Mouse (Mus musculus): ENCODE measurements around the gene Mrps22. TPM values are rescaled to one million over a fixed set of nuclear protein-coding genes. Genes with fewer than 3 reads are reported as not detected.

Gene Mrps22
- 74.8 and 80.2 TPM in 2 replicates for polyA plus RNA-seq (2016; fragmentation: Nextera tagmentation; extraction: Ambion mirVana)

- peak within 1 kb of the TSS; percentile 89 for H3K4me3 ChIP-seq
- H3K9me3 ChIP-seq (replicated peaks), result no peaks in the 10 kb centered on the region
- WGBS, result under 1% methylated on average over 44 of the region's 44 CpGs
- H3K27ac ChIP-seq (replicated peaks), result peak within 1 kb of the TSS; percentile 85
- H3K27me3 ChIP-seq (ENCODE audit: low read depth, poor library complexity, severe bottlenecking), result no peaks in the 10 kb centered on the region
- H3K4me1 ChIP-seq, result peaks cover 14% of the 10 kb centered on the region
- DNase-seq (ENCODE audit: low spot score), result peak; percentile 84
- H3K36me3 ChIP-seq, result peaks cover 25% of the 10 kb centered on the region
Observed at GRCm38 (mm10) chr9:98601156-98601836, at the start of gene Mrps22. Gene Mrps22 (minus strand): TSS chr9:98601660.

- H3K4me1 ChIP-seq, result peaks cover 8% of the 10 kb centered on the region
- no peaks in the 10 kb centered on the region for H3K36me3 ChIP-seq
- 77% methylated on average over 8 of the region's 8 CpGs for WGBS
- no peaks in the 10 kb centered on the region for H3K9me3 ChIP-seq (replicated peaks)
- H3K27ac ChIP-seq (replicated peaks), result no peak overlapping the region
- no peak for DNase-seq (ENCODE audit: low spot score)
- no peak overlapping the region for H3K4me3 ChIP-seq
- 0 out of 2 replicates have a peak, but pooled peaks cover 7% of the 10 kb centered on the region for H3K27me3 ChIP-seq (ENCODE audit: low read depth, poor library complexity, severe bottlenecking)
Observed at GRCm38 (mm10) chr9:98650547-98650946, 49.1 kb upstream of the Mrps22 start.

- H3K4me1 ChIP-seq, result peaks cover under 1% of the 10 kb centered on the region; the same call in 1 of the 2 replicates
- H3K36me3 ChIP-seq, result no peaks in the 10 kb centered on the region
- no peak for DNase-seq (ENCODE audit: low spot score)
- H3K4me3 ChIP-seq, result no peak overlapping the region
- 81% methylated on average over 12 of the region's 12 CpGs for WGBS
- H3K27ac ChIP-seq (replicated peaks), result no peak overlapping the region
- peaks cover 27% of the 10 kb centered on the region; the same call in 1 of the 2 replicates for H3K27me3 ChIP-seq (ENCODE audit: low read depth, poor library complexity, severe bottlenecking)
- H3K9me3 ChIP-seq (replicated peaks), result no peaks in the 10 kb centered on the region
Observed at GRCm38 (mm10) chr9:98647418-98647817, 46.0 kb upstream of the Mrps22 start.

GRCm38 (mm10) chr9:98645750-98646149, 44.3 kb upstream of the Mrps22 start:
- 27% methylated on average over 4 of the region's 4 CpGs for WGBS
- H3K36me3 ChIP-seq, result no peaks in the 10 kb centered on the region
- peak; percentile 71 for DNase-seq (ENCODE audit: low spot score)

GRCm38 (mm10) chr9:98642126-98642525, 40.7 kb upstream of the Mrps22 start:
- Histone ChIP-seq H3K4me3 (no peak overlapping the region), H3K4me1 (no peaks in the 10 kb centered on the region), H3K9me3 (replicated peaks) (no peaks in the 10 kb centered on the region), H3K27me3 (ENCODE audit: low read depth, poor library complexity, severe bottlenecking) (peaks cover 25% of the 10 kb centered on the region; the same call in 1 of the 2 replicates), H3K36me3 (no peaks in the 10 kb centered on the region), H3K27ac (replicated peaks) (no peak overlapping the region)
- WGBS, result 84% methylated on average over 6 of the region's 6 CpGs
- no peak for DNase-seq (ENCODE audit: low spot score)

More at GRCm38 (mm10) chr9:98645750-98646149, 44.3 kb upstream of the Mrps22 start:
- H3K27me3 ChIP-seq (ENCODE audit: low read depth, poor library complexity, severe bottlenecking), result peaks cover 27% of the 10 kb centered on the region; the same call in 1 of the 2 replicates
- no peaks in the 10 kb centered on the region for H3K4me1 ChIP-seq
- H3K9me3 ChIP-seq (replicated peaks), result no peaks in the 10 kb centered on the region
- H3K27ac ChIP-seq (replicated peaks), result no peak overlapping the region
- H3K4me3 ChIP-seq, result no peak overlapping the region

- H3K4me1 ChIP-seq, result peaks cover 23% of the 10 kb centered on the region
- no peaks in the 10 kb centered on the region for H3K9me3 ChIP-seq (replicated peaks)
- 78% methylated on average over 13 of the region's 13 CpGs for WGBS
- DNase-seq (ENCODE audit: low spot score), result no peak
- no peak overlapping the region for H3K4me3 ChIP-seq
- H3K27me3 ChIP-seq (ENCODE audit: low read depth, poor library complexity, severe bottlenecking), result no peaks in the 10 kb centered on the region
- H3K36me3 ChIP-seq, result no peaks in the 10 kb centered on the region
- H3K27ac ChIP-seq (replicated peaks), result no peak overlapping the region; the same call in 1 of the 2 replicates
Observed at GRCm38 (mm10) chr9:98633287-98634162, 32.1 kb upstream of the Mrps22 start.

- Histone ChIP-seq H3K27ac (replicated peaks) (no peak overlapping the region), H3K4me1 (peaks cover 10% of the 10 kb centered on the region), H3K9me3 (replicated peaks) (no peaks in the 10 kb centered on the region), H3K4me3 (no peak overlapping the region), H3K27me3 (ENCODE audit: low read depth, poor library complexity, severe bottlenecking) (no peaks in the 10 kb centered on the region), H3K36me3 (no peaks in the 10 kb centered on the region)
- DNase-seq (ENCODE audit: low spot score), result no peak
- WGBS, result 49% methylated on average over 3 of the region's 3 CpGs
Observed at GRCm38 (mm10) chr9:98628480-98628879, 27.0 kb upstream of the Mrps22 start.

GRCm38 (mm10) chr9:98604896-98605295, 3.4 kb upstream of the Mrps22 start:
- no peak for DNase-seq (ENCODE audit: low spot score)
- H3K27ac ChIP-seq (replicated peaks), result no peak overlapping the region
- WGBS, result 71% methylated on average over 4 of the region's 4 CpGs
- H3K4me3 ChIP-seq, result no peak overlapping the region
- no peaks in the 10 kb centered on the region for H3K36me3 ChIP-seq
- no peaks in the 10 kb centered on the region for H3K9me3 ChIP-seq (replicated peaks)
- peaks cover 13% of the 10 kb centered on the region for H3K4me1 ChIP-seq
- H3K27me3 ChIP-seq (ENCODE audit: low read depth, poor library complexity, severe bottlenecking), result no peaks in the 10 kb centered on the region

GRCm38 (mm10) chr9:98601837-98602359, 438 bp upstream of the Mrps22 start:
- 53% methylated on average over 11 of the region's 11 CpGs for WGBS
- Histone ChIP-seq H3K27ac (replicated peaks) (peak overlapping the region; percentile 85), H3K36me3 (peaks cover 19% of the 10 kb centered on the region), H3K27me3 (ENCODE audit: low read depth, poor library complexity, severe bottlenecking) (no peaks in the 10 kb centered on the region), H3K9me3 (replicated peaks) (no peaks in the 10 kb centered on the region), H3K4me3 (peak overlapping the region; percentile 89), H3K4me1 (peaks cover 14% of the 10 kb centered on the region)
- no peak for DNase-seq (ENCODE audit: low spot score)

GRCm38 (mm10) chr9:98600094-98600493, 1.4 kb downstream of the Mrps22 start:
- Histone ChIP-seq H3K9me3 (replicated peaks) (no peaks in the 10 kb centered on the region), H3K4me3 (peak overlapping the region; percentile 89)

GRCm38 (mm10) chr9:98583852-98584251, 17.6 kb downstream of the Mrps22 start:
- no peaks in the 10 kb centered on the region for H3K27me3 ChIP-seq (ENCODE audit: low read depth, poor library complexity, severe bottlenecking)
- no peak overlapping the region for H3K27ac ChIP-seq (replicated peaks)
- 95% methylated on average over 4 of the region's 4 CpGs for WGBS
- peaks cover 100% of the 10 kb centered on the region for H3K36me3 ChIP-seq
- no peaks in the 10 kb centered on the region for H3K9me3 ChIP-seq (replicated peaks)
- H3K4me3 ChIP-seq, result no peak overlapping the region
- no peak for DNase-seq (ENCODE audit: low spot score)
- H3K4me1 ChIP-seq, result no peaks in the 10 kb centered on the region

More at GRCm38 (mm10) chr9:98600094-98600493, 1.4 kb downstream of the Mrps22 start:
- 90% methylated on average over 6 of the region's 6 CpGs for WGBS
- no peaks in the 10 kb centered on the region for H3K27me3 ChIP-seq (ENCODE audit: low read depth, poor library complexity, severe bottlenecking)
- no peak overlapping the region for H3K27ac ChIP-seq (replicated peaks)
- H3K36me3 ChIP-seq, result peaks cover 37% of the 10 kb centered on the region
- peaks cover 14% of the 10 kb centered on the region for H3K4me1 ChIP-seq
- no peak for DNase-seq (ENCODE audit: low spot score)
